Mouse (Mus musculus) hindbrain, embryonic 10.5 days (tissue): ENCODE data around the gene Gsx2. TPM values are rescaled to one million over a fixed set of nuclear protein-coding genes. Genes with fewer than 3 reads are reported as not detected.

ENCODE experiments used
- DNase-seq: peaks from one replicate; pipeline ENCODE4 v3.0.0-alpha.2; 2017; ENCODE audit warnings: low spot score
- H3K27ac ChIP-seq: fragments of 300-500 bp; sonication (generic); 2 replicates; pipeline ENCODE4 v1.5.1; 2016; ENCODE audit warnings: mild to moderate bottlenecking, moderate library complexity
- H3K27me3 ChIP-seq: fragments of 300-500 bp; sonication (generic); 2 replicates; pipeline ENCODE4 v1.6.1; 2016; ENCODE audit warnings: mild to moderate bottlenecking; ENCODE audit not compliant: poor library complexity, insufficient read depth, severe bottlenecking
- H3K36me3 ChIP-seq: fragments of 300-500 bp; sonication (generic); 2 replicates; pipeline ENCODE4 v1.6.1; 2016; ENCODE audit warnings: mild to moderate bottlenecking, moderate library complexity
- H3K4me1 ChIP-seq: fragments of 300-500 bp; sonication (generic); replicated peaks from 2 replicates; pipeline ENCODE4 v1.6.1; 2016; ENCODE audit warnings: mild to moderate bottlenecking
- H3K4me3 ChIP-seq: fragments of 300-500 bp; sonication (generic); 2 replicates; pipeline ENCODE4 v1.5.1; 2016; ENCODE audit warnings: mild to moderate bottlenecking, moderate library complexity
- H3K9me3 ChIP-seq: fragments of 300-500 bp; sonication (generic); 2 replicates; pipeline ENCODE4 v1.6.1; 2016; ENCODE audit warnings: mild to moderate bottlenecking, moderate library complexity
- WGBS: fragments of 180-500 bp; shearing (Covaris S2); methylation state at CpG from one replicate; pipeline ENCODE4 v1.1.7; 2016; 5-methylcytosine and 5-hydroxymethylcytosine counted together
- polyA plus RNA-seq: library from polyadenylated mRNA; unstranded; fragments of >200 nt; fragmentation: Nextera tagmentation; extraction: Ambion mirVana; gene quantifications from 2 replicates; pipeline ENCODE4 v1.2.1, GENCODE M21; 2016

Gsx2 gene
- polyA plus RNA-seq, 1 experiment from 2014 or later, result 5.9 TPM

DNA sequence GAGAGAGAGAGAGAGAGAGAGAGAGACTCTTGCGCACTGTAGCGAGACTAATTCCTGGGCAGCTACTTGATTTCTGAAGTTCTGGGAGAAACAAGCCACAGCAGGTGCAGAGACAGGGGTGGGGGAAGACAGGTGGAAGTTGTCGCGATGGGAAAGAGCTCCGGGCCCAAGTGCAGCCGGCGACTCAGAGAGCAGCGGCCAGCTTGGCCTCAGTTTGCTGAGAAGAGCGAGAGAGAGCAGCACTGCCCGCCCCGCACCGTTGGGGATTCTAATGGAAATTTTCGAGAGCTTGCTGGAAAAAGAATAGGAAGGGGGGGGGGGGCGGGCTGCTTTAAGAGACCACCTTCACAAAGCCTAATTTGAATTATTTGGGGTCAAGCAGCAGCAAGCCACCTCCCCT lies 7.7 kb downstream of the Gsx2 start:
- Histone ChIP-seq H3K9me3 (no peaks in the 10 kb centered on the region), H3K27me3 (peaks cover 100% of the 10 kb centered on the region), H3K4me1 (peaks cover 36% of the 10 kb centered on the region), H3K27ac (no peak overlapping the region), H3K36me3 (no peaks in the 10 kb centered on the region), H3K4me3 (peak overlapping the region; percentile 28)
- 0% methylated on average over 14 of the region's 14 CpGs for WGBS
- peak; percentile 49 for DNase-seq

- no peaks in the 10 kb centered on the region for H3K9me3 ChIP-seq
- no peaks in the 10 kb centered on the region for H3K36me3 ChIP-seq
- H3K4me1 ChIP-seq, result peaks cover 36% of the 10 kb centered on the region
- DNase-seq, result peak; percentile 23
- peaks cover 100% of the 10 kb centered on the region for H3K27me3 ChIP-seq
- H3K4me3 ChIP-seq, result peak overlapping the region; percentile 2; the same call in 1 of the 2 replicates
- under 1% methylated on average over 27 of the region's 27 CpGs for WGBS
- H3K27ac ChIP-seq, result no peak overlapping the region
Observed at GRCm38 (mm10) chr5:75083591-75084392, 8.4 kb downstream of the Gsx2 start.

DNA sequence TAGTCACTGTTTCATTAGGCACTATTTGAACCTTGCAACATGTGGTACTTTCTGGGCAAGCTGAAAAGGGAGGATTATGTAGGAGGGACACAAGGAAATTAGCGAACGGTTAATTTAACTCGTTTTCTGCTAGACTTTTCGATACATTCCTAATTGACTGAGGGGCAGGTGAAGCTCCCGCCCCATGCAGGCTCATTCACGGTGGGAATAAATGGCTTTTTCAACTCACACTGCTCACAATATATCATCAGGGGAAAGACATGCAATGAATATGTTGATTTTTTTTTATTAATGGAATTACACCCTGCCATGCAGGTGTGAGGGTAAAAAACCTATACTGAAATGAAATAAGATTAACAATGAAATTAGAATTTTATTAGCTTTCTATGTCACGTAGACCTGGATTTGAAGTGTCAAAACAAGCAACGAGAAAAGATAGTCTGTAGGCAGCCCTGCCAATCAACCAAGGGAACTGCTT lies 9.0 kb downstream of the Gsx2 start:
- 0 out of 2 replicates have a peak overlapping the region, but pooled peaks have one; percentile 36 for H3K4me3 ChIP-seq
- 1% methylated on average over 8 of the region's 8 CpGs for WGBS
- no peaks in the 10 kb centered on the region for H3K9me3 ChIP-seq
- peaks cover 36% of the 10 kb centered on the region for H3K4me1 ChIP-seq
- DNase-seq, result no peak
- peaks cover 100% of the 10 kb centered on the region for H3K27me3 ChIP-seq
- no peaks in the 10 kb centered on the region for H3K36me3 ChIP-seq
- no peak overlapping the region for H3K27ac ChIP-seq

DNA sequence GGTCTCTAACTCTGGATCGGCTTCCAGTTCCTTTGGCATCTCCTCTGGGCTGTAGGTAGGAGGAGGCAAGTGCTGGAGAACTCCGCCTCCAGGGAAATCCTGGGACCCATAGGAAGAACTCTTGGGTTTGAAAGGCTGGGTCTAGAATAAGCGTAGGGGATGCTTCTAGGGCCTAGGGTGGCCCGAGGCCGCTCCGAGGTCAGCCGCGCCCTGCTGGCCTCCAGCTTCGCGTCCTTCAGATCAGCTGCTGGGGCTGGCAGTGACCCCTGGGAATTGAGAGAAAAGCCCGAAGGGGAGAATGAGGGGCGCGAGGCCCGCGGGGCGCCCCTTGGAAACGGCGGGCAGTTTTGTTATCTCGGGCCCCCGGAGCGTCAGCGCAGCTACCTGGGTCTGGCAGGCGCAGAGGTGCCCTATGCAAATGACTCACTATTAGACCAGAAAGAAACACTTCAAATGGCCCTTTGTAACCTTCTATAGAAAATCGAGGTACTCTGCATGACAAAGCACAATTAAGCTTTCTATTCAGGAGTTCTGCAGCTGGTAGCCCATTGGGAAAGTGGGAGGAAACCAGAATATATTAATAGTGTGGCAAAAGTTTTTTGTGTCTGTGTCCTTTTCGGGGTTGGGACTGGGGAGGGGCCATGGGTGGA lies 9.6 kb downstream of the Gsx2 start:
- H3K4me1 ChIP-seq, result peaks cover 36% of the 10 kb centered on the region
- H3K36me3 ChIP-seq, result no peaks in the 10 kb centered on the region
- DNase-seq, result peak; percentile 44
- H3K4me3 ChIP-seq, result peak overlapping the region; percentile 36
- H3K9me3 ChIP-seq, result no peaks in the 10 kb centered on the region
- H3K27me3 ChIP-seq, result peaks cover 100% of the 10 kb centered on the region
- WGBS, result under 1% methylated on average over 25 of the region's 25 CpGs
- H3K27ac ChIP-seq, result no peak overlapping the region

- H3K36me3 ChIP-seq, result no peaks in the 10 kb centered on the region
- H3K27me3 ChIP-seq, result peaks cover 100% of the 10 kb centered on the region
- no peaks in the 10 kb centered on the region for H3K9me3 ChIP-seq
- H3K4me3 ChIP-seq, result peak overlapping the region; percentile 36; the same call in 1 of the 2 replicates
- WGBS, result 3% methylated on average over 17 of the region's 17 CpGs
- peaks cover 36% of the 10 kb centered on the region for H3K4me1 ChIP-seq
- H3K27ac ChIP-seq, result no peak overlapping the region
- DNase-seq, result no peak
Observed at GRCm38 (mm10) chr5:75085521-75085875, 10.1 kb downstream of the Gsx2 start.

DNA sequence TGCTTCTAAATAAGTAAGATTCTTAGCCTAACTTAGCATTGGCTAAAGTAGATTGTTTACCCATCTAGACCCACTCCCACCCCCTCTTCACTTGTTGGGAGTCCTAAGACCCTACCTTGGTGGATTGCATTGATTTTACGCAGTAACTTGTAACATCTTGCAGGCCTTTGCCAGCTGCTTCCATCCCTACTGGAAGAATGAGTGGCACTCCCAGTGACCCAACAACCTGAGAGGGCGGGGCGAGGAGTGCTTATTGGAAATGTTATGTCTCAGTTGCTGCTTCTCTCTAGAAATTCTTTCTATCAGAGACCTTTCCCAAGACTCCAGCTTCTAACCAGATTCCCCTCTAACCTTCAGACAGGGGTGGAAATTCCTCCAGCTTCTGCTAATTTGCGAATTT lies 10.5 kb downstream of the Gsx2 start:
- H3K9me3 ChIP-seq, result no peaks in the 10 kb centered on the region
- H3K27me3 ChIP-seq, result peaks cover 100% of the 10 kb centered on the region
- no peak for DNase-seq
- no peak overlapping the region for H3K27ac ChIP-seq
- no peaks in the 10 kb centered on the region for H3K36me3 ChIP-seq
- WGBS, result 15% methylated on average over 4 of the region's 4 CpGs
- H3K4me1 ChIP-seq, result peaks cover 36% of the 10 kb centered on the region
- no peak overlapping the region for H3K4me3 ChIP-seq

DNA sequence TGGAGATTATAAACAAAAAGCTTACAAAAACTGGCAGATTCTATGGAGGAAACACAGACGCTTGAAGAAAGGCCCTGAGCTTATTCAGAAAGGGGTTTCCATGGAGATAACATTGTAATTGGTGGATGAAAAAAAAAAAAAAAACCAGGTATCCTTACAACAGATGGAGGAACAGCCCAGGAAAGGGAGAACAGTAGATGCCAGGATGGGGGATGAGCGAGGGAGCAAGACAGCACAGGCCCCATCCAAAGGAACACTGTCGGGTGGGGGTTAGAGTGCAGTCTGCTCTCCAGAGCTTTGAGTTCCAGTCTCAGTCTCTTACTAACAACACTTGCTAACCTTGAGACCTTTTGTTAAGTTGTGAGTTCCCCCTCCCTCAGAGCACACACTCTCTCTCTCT lies 31.1 kb downstream of the Gsx2 start:
- WGBS, result 61% methylated on average over 3 of the region's 3 CpGs
- peaks cover 13% of the 10 kb centered on the region for H3K27me3 ChIP-seq
- no peak overlapping the region for H3K4me3 ChIP-seq
- H3K27ac ChIP-seq, result no peak overlapping the region
- DNase-seq, result no peak
- H3K36me3 ChIP-seq, result no peaks in the 10 kb centered on the region
- H3K4me1 ChIP-seq, result no peaks in the 10 kb centered on the region
- no peaks in the 10 kb centered on the region for H3K9me3 ChIP-seq

DNA sequence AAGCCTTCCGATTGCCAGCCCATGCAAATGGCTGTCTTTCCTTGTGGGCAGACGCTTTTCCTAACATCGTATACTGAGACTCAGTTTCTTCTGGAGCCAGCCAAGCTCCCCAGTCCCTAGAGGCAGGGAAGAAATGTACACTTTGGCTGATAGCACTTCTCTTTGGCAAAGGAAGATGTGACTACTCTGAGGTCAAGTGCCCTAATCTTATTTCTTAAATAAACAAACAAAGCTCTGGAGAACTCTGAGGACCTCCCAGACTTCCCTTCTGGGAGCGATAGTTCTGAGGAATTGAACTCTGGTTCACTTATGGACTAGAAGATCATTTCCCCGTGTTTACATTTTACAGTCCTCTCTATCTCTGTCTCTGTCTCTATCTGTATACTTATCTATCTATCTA lies 34.0 kb downstream of the Gsx2 start:
- 64% methylated on average over 5 of the region's 5 CpGs for whole genome bisulfite sequencing

GRCm38 (mm10) chr5:75111781-75112180 lies 36.4 kb downstream of the Gsx2 start:
- H3K27ac ChIP-seq, result no peak overlapping the region
- H3K9me3 ChIP-seq, result no peaks in the 10 kb centered on the region
- WGBS, result 52% methylated on average over 5 of the region's 5 CpGs
- H3K4me3 ChIP-seq, result no peak overlapping the region
- peaks cover 16% of the 10 kb centered on the region for H3K27me3 ChIP-seq
- no peaks in the 10 kb centered on the region for H3K36me3 ChIP-seq
- DNase-seq, result no peak
- no peaks in the 10 kb centered on the region for H3K4me1 ChIP-seq

More for the DNA sequence above, 34.0 kb downstream of the Gsx2 start:
- no peaks in the 10 kb centered on the region for H3K36me3 ChIP-seq
- H3K27ac ChIP-seq, result no peak overlapping the region
- no peak for DNase-seq
- no peak overlapping the region for H3K4me3 ChIP-seq
- H3K4me1 ChIP-seq, result no peaks in the 10 kb centered on the region
- no peaks in the 10 kb centered on the region for H3K9me3 ChIP-seq
- H3K27me3 ChIP-seq, result peaks cover 17% of the 10 kb centered on the region

GRCm38 (mm10) chr5:75118840-75119239 lies 43.4 kb downstream of the Gsx2 start:
- Histone ChIP-seq H3K27me3 (peaks cover 6% of the 10 kb centered on the region), H3K4me1 (no peaks in the 10 kb centered on the region), H3K9me3 (no peaks in the 10 kb centered on the region), H3K27ac (no peak overlapping the region), H3K36me3 (no peaks in the 10 kb centered on the region), H3K4me3 (no peak overlapping the region)
- peak; percentile 10 for DNase-seq
- 63% methylated on average over 7 of the region's 7 CpGs for WGBS

DNA sequence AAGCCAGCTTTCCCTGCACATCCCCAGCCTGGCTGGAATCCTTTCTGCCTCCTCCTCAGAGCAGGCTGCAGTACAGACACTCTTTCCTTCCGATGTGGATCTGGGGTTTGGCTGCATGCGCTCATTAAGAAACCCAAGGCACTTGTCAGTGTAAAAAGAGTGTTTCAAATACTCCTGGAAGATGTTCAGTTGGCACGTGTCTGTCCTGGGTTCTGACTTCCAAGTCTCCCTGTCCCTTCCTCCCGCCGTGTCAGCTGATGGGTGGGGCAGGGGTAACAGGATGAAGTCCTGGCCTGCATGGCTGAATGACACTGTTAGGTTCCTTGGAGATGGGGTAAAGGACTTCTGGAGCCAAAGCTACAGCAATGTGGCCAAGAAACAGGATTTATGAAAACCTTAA lies 46.2 kb downstream of the Gsx2 start:
- 51% methylated on average over 5 of the region's 5 CpGs for WGBS
- no peak for DNase-seq
- H3K27ac ChIP-seq, result no peak overlapping the region
- no peaks in the 10 kb centered on the region for H3K4me1 ChIP-seq
- no peaks in the 10 kb centered on the region for H3K9me3 ChIP-seq
- H3K36me3 ChIP-seq, result no peaks in the 10 kb centered on the region
- H3K27me3 ChIP-seq, result no peaks in the 10 kb centered on the region; the same call in 1 of the 2 replicates
- H3K4me3 ChIP-seq, result no peak overlapping the region
